Mouse (Mus musculus) thymus, adult 2 months (tissue): Measurements from ENCODE around the gene Slc35e3. TPM values are rescaled to one million over a fixed set of nuclear protein-coding genes. Genes with fewer than 3 reads are reported as not detected.

ENCODE experiments used
- DNase-seq: peaks from one replicate; pipeline ENCODE4 v3.0.0; 2021
- H3K27ac ChIP-seq: fragments of 200-500 bp; 2 replicates; pipeline ENCODE4 v1.5.1; 2012; ENCODE audit warnings: low read length, control low read depth; ENCODE audit not compliant: control insufficient read depth, insufficient read depth
- H3K27me3 ChIP-seq: fragments of 200-500 bp; 2 replicates; pipeline ENCODE4 v1.6.1; 2012; ENCODE audit warnings: mild to moderate bottlenecking, low read length, moderate library complexity, mixed read lengths; ENCODE audit not compliant: control insufficient read depth, insufficient read depth
- H3K36me3 ChIP-seq: fragments of 200-500 bp; 2 replicates; pipeline ENCODE4 v1.6.1; 2012; ENCODE audit warnings: mild to moderate bottlenecking, low read length, moderate library complexity; ENCODE audit not compliant: control insufficient read depth, insufficient read depth
- H3K4me1 ChIP-seq: fragments of 200-500 bp; replicated peaks from 2 replicates; pipeline ENCODE4 v1.6.1; 2012; ENCODE audit warnings: low read length; ENCODE audit not compliant: control insufficient read depth, insufficient read depth
- H3K4me3 ChIP-seq: fragments of 200-500 bp; 2 replicates; pipeline ENCODE4 v1.5.1; 2012; ENCODE audit warnings: mild to moderate bottlenecking, low read length, control low read depth, moderate library complexity; ENCODE audit not compliant: control insufficient read depth, insufficient read depth
- CTCF ChIP-seq: fragments of 200-500 bp; IDR thresholded peaks from 2 replicates; pipeline ENCODE4 v1.5.1; 2012; ENCODE audit warnings: mild to moderate bottlenecking, control low read depth, low read length, moderate library complexity, borderline replicate concordance; ENCODE audit not compliant: control insufficient read depth, poor library complexity, insufficient read depth; ENCODE audit errors: extremely low read depth
- POLR2A ChIP-seq: fragments of 200-500 bp; IDR thresholded peaks from 2 replicates; pipeline ENCODE4 v1.6.1; 2012; ENCODE audit warnings: mild to moderate bottlenecking, low read length, control low read depth, moderate library complexity; ENCODE audit not compliant: control insufficient read depth, poor library complexity, insufficient read depth; ENCODE audit errors: extremely low read depth
- WGBS: fragments of 180-500 bp; shearing (Covaris S2); methylation state at CpG from one replicate; pipeline ENCODE4 v1.1.7; 2018; 5-methylcytosine and 5-hydroxymethylcytosine counted together
- polyA plus RNA-seq: library from polyadenylated mRNA; depleted of rRNA; stranded (reverse); fragments of >200 nt; gene quantifications from 2 replicates; pipeline ENCODE4 v1.2.3, GENCODE M21; 2012

The Slc35e3 gene
- polyA plus RNA-seq, 1 experiment: 13.8 TPM

- WGBS: 96% methylated on average over 3 of the region's 3 CpGs
- no peaks in the 10 kb centered on the region for H3K27me3 ChIP-seq
- H3K27ac ChIP-seq: no peak overlapping the region
- DNase-seq: no peak
- 0 out of 2 replicates have a peak, but pooled peaks cover 2% of the 10 kb centered on the region for H3K4me1 ChIP-seq
- TF ChIP-seq CTCF (no peak), POLR2A (no peak)
- H3K4me3 ChIP-seq: no peak overlapping the region
- peaks cover 80% of the 10 kb centered on the region for H3K36me3 ChIP-seq
Observed at GRCm38 (mm10) chr10:117703506-117703905, 42.7 kb downstream of the Slc35e3 start.

GRCm38 (mm10) chr10:117702024-117702833, 43.9 kb downstream of the Slc35e3 start:
- Histone ChIP-seq H3K36me3 (peaks cover 91% of the 10 kb centered on the region), H3K27me3 (no peaks in the 10 kb centered on the region), H3K4me3 (no peak overlapping the region), H3K4me1 (0 out of 2 replicates have a peak, but pooled peaks cover 2% of the 10 kb centered on the region), H3K27ac (no peak overlapping the region)
- WGBS: 98% methylated on average over 6 of the region's 6 CpGs
- no peak for DNase-seq
- TF ChIP-seq POLR2A (no peak), CTCF (no peak)

GRCm38 (mm10) chr10:117701034-117701829, 44.9 kb downstream of the Slc35e3 start:
- DNase-seq: no peak
- WGBS: 97% methylated on average over 6 of the region's 6 CpGs
- Histone ChIP-seq H3K27ac (no peak overlapping the region), H3K4me1 (no peaks in the 10 kb centered on the region), H3K27me3 (no peaks in the 10 kb centered on the region), H3K4me3 (no peak overlapping the region), H3K36me3 (peaks cover 94% of the 10 kb centered on the region)
- TF ChIP-seq CTCF (no peak), POLR2A (no peak)

GRCm38 (mm10) chr10:117700450-117700849, 45.7 kb downstream of the Slc35e3 start:
- Histone ChIP-seq H3K4me1 (no peaks in the 10 kb centered on the region), H3K27ac (no peak overlapping the region), H3K4me3 (no peak overlapping the region), H3K36me3 (peaks cover 100% of the 10 kb centered on the region), H3K27me3 (no peaks in the 10 kb centered on the region)
- no peak for TF ChIP-seq CTCF
- TF ChIP-seq POLR2A: no peak
- no peak for DNase-seq
- WGBS: 100% methylated on average over 1 of the region's 1 CpGs

GRCm38 (mm10) chr10:117699914-117700313, 46.3 kb downstream of the Slc35e3 start:
- WGBS: 96% methylated on average over 4 of the region's 4 CpGs
- no peak for TF ChIP-seq CTCF
- TF ChIP-seq POLR2A: no peak

GRCm38 (mm10) chr10:117698313-117699138, 47.6 kb downstream of the Slc35e3 start:
- TF ChIP-seq CTCF: no peak
- TF ChIP-seq POLR2A: no peak
- WGBS: 96% methylated on average over 10 of the region's 10 CpGs
- no peak for DNase-seq
- H3K27ac ChIP-seq: no peak overlapping the region
- no peaks in the 10 kb centered on the region for H3K4me1 ChIP-seq
- no peaks in the 10 kb centered on the region for H3K27me3 ChIP-seq
- H3K4me3 ChIP-seq: no peak overlapping the region
- H3K36me3 ChIP-seq: peaks cover 98% of the 10 kb centered on the region

More at GRCm38 (mm10) chr10:117699914-117700313, 46.3 kb downstream of the Slc35e3 start:
- H3K4me3 ChIP-seq: no peak overlapping the region
- H3K36me3 ChIP-seq: peaks cover 100% of the 10 kb centered on the region
- no peaks in the 10 kb centered on the region for H3K4me1 ChIP-seq
- H3K27ac ChIP-seq: no peak overlapping the region
- DNase-seq: no peak
- no peaks in the 10 kb centered on the region for H3K27me3 ChIP-seq
